Mouse (Mus musculus) gastrocnemius, postnatal 4 days (tissue): ENCODE measurements around the gene Fam213a. TPM values are rescaled to one million over a fixed set of nuclear protein-coding genes. Genes with fewer than 3 reads are reported as not detected.

Experiments
- DNase-seq, 2 experiments: peaks; one replicate each; pipeline ENCODE4 v3.0.0; 2021 to 2022; ENCODE audit warnings: low spot score in 2 of 2, mixed read lengths in 2 of 2
- total RNA-seq, 2 experiments: library from RNA; stranded (reverse); gene quantifications; 2 replicates each; pipeline ENCODE4 v1.2.3; 2021

Gene Fam213a
- total RNA-seq, 2 experiments from 2014 or later = 9.2 to 16.2 TPM

DNA sequence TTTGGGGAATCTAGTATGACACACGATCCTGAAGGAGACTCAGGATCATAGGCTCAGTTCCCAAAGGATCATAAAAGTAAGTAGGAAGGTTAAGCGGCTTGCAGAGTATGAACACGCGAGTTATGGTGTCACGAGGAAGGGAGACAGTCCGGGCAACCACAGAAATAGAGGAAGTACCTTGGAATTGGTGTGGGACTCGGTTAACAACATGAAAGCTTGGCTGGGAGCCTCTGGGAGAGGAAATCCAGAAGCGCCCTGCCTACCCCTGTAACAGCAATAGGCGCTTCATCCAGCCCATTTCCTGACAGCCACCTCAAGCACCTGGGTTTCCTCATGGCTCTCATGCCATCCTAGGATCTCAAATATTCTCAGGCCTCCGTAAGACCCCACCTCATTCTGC is 7.3 kb downstream of the Fam213a start:
- DNase-seq = no peak

DNA sequence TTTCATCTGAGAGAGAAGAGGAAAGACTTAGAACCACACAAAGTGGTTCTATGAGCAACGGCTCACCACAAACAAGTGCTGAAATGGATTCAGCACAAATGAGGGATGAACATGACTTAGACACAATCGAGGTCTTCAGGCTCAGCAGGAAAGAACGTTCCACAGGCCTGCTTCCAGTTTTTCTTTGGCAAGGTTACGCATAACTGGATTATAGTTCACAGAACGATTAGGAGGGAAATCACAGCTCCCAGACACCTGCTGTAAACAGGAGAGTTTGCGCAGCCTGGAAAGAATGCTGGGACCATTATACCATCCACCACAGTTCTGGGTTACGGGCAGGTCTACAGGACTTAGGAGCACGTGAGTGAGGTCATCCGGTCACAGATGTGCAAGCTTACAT is 7.9 kb downstream of the Fam213a start:
- no peak for DNase-seq

DNA sequence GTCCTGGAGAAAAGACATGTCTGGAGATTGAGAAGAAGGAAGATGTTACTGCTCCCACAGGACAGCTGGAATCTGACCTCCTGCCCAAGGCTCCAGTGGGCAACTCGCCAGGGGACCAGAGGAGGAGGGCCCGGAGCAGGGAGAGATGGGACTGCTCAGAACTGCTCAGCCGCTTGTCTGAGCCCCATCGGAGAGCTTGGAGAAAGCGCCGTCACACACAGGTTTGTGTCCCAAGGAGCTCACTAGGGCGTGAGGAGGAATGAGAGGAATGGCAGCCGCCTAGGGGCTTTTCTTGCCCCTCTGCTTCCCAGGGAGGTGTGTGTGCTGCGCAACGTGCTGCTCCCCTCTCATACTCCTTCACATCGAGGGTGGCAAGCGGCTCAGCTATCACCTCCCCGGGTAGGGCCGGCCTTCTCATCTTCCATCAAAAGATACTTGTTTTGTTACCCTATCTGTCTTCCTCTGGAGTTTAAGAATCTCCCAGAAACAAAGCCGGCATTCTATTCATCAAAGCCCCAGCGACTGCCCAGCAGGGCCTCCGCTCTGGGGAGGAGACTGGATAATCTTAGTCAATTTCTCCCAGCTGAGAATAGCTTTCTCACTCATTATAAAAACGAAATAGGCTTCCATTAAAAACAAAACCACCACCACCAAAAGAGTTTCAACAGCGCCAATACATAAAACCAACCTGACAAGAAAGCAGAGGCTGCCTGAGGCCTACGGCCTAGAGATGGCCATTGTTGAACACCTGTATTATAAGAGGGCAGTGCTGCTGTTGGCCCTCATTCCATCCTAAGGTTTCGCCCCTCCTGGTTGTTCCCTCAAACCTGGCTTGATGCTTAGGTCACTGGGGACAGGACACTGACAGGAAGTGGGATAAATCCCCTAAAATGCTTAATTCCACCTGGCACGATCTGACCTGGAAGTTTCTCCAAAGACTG is 9.1 kb downstream of the Fam213a start:
- DNase-seq = peak in 1 of 2 experiments; percentile 45

DNA sequence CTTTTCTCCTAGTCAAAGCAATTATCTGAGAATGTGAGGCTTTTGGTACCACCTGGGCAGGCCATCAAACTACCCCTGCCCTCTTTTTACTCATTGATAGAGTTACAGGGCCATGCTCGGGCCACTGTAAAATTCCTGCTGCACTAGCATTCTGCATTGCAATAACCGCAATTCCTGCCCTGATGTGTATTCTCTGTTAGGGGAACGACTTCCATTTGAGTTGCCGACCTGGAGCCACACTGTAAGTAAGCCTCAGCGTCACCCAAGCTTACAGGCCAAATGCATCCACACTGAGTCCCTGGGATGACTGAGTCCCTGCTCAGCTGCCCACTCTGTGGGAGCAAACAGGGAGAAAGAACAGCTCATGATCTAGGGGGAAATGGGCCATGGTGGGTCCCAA is 12.0 kb downstream of the Fam213a start:
- no peak for DNase-seq

DNA sequence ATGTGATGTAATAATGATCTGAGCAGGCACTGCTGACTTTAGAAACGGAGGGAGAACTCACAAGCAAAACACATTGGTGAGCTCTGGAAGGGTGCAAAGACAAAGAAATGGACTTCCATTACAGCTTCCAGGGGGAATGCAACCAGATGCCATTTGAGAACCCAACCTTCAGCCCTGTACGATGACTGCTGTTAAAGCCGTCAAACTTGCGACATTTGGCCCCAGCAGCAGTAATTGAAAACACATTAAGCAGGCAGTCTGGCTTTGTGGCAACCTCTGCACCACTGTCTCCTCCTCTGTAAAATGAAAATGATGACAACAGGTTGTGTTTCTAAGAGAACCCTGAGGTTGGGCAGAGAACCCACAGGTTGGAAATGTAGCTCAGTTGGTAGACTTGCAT is 12.8 kb downstream of the Fam213a start:
- DNase-seq = no peak

DNA sequence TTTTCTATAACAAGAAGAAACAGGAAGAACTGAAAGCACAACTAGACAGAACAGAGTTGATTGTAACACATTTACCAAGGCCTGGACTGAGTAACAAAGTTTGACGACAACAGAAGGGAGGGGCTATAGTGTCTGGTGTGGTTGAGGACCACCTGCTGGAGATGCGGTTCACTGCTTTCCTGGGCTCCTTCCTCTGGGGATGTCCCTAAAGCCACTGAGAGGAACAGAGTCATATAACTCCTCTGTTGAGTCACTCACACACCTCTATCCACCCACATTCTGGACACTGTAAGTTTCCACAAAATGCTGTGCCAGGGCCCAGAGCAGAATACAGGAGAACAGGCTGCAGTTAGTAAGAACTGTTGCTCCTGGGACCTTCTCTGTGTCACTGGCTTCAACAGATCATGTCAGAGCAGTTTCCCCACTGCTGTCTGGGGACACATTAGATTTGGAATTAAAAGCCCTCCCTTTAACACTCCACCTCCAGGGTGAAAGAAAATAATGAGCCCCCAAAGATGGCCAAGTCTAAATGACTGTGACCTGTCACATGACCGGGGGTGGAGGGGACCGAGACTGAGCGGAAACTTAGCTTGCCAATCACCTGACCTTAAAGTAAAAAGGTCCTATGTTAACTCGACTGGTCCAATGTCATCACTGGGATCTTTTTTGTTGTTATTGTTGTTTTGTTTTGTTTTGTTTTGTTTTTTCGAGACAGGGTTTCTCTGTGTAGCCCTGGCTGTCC is 13.5 kb downstream of the Fam213a start:
- no peak for DNase-seq

DNA sequence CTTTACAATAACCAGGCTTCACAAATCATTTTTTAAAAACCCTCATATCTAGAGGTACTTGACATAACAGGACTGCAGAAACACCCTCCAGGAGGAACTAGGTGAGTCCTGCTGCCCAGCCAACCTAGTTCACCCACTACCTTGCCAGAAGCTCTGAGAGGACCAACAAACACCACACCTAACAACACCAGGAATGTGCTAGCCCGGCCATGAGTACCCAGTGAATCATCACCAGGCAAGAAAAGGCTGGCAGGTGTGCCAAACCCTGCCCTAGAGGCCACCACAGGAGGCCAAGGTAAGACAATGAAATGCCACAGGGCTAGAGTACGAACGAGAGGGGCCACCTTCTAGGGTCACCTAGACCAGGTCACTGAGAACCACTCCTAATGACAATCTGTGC is 17.4 kb downstream of the Fam213a start:
- no peak for DNase-seq

DNA sequence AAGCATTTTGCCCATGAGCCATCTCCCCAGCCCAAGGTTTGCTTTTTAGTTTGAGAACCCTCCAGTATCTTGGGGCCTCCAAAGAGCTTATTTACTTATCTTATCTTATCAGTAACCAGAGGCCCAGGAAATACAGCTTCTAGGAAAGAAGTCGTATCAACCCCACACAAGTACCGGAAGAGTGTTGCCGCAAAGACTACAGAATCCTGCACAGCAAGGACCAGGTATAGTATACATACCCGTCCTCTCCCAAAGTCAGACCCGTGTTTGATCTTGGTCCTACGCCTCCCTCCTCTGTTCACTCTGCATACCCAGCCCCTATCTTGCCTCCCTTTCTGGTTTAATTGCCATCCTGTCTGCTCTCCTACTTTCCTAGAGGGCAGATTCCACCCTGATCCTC is 21.1 kb downstream of the Fam213a start:
- DNase-seq = no peak

DNA sequence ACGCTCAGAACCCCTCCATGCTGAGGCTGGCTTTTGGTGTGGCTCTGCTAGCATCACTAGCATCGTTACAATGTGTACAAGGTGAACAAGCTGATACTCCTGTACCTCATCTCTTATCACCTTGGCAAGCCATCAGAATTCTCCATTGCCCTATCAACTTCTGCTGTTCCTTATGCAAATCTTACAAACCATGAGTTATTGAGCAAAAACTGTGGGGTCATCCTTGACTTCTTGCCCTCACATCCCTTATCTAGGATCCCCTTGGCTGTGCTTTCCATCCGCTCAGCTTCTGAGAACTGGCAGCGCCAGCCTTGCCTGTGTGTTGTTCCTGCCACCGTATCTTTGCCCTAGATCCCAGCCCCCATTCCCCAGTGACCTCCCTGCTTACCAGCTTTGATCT is 24.8 kb downstream of the Fam213a start:
- no peak for DNase-seq

DNA sequence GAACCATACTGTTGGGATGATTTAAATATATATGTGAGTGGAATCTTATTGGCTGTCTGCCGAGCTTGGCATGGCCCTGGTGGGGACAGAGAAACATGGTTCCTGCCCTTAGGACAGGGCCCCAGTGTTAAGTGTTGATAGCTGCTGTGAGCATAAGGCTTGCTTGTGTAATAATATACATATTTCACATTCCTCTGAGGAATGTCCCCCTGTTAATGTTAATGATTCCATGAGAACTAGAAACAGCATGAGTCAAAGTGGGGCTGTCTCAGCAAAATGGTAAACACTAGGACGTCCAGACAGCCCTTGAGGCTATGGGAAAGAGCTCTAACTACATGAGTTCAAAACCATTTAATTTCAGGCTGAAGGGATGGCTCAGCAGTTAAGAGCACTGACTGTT is 26.4 kb downstream of the Fam213a start:
- DNase-seq = no peak

DNA sequence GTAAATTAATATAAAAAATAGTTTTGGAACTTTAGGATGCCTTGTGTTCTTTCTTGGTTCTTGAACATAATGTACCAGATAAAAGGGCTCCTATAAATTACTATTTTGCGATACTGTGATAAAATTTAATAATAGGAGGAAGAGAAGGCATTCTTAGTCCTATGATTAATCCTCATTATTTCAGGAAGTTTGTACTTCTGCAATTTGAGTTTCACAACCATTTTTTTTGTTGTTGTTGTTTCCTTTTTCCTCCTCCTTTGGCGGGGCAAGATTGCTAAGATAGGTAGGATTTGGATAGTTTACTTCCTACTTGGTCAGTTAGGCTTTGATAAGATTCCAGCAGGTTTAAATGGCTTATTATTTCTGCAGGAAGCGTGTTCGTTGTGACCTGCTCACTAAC is 28.0 kb downstream of the Fam213a start:
- DNase-seq = no peak

DNA sequence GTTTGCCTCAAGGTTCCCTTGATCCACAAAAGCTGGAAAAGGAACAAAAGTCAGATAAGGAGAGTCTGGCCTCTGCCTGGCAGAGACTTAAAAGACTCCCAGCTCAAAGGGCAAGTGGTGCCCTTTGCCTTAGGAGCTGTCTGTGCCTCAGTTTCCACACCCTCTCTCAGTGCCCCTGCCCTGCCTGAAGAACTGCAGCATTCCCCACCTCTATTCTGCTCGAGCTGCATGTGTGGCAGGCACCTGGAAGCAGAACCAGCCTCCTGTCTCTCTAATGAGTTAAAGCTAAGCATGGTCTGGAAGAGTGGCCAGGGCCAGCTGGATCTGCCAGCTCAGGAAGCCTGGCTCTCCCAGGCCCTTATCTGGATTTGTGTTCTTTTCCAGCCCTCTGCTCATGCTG is 33.9 kb downstream of the Fam213a start:
- DNase-seq = no peak

DNA sequence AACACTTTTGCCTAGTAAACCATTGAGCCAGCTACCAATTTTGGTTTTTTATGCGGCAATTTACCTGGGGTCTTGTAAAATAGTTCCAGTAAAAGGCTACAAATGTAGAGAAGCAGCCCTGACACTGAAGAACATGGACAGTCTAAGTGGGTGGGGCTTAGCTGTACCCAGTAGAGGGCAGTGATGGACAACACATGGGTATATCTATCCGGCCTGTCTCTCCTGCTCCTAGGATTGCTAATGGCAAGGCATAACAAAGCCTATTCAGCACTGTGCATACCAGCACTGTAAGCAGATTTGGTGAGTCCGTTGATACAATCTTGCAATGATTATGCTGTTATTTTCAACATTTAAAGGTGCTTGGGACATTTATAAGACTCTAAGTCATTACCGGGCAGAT is 34.6 kb downstream of the Fam213a start:
- no peak for DNase-seq

DNA sequence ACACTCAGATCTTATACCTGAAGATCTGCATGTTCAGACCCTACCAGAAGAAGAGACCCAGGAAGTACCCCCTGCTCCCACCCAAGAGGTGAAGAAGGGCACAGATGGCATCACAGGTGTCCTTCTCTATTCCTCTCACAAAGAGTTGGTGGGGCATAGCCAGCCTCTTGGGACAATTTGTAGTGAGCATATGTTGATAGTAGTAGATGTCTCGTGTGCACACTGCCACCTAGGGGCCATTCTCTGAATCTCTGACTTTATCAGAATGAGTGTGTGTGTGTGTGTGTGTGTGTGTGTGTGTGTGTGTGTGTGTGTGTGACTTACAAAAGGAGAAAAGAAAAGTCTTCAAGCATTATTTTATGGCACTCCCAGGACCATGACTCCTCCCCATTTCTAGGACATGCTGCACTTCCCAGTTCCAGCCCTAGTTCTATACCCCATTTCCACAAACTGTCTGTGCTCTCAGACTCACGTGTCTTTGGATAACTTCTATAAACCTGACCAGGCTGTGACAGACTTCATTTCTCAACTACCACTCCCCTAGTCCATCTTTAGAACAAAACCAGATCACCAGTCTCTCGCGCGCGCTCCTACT is 38.4 kb downstream of the Fam213a start:
- DNase-seq = peak in 1 of 2 experiments; percentile 66

DNA sequence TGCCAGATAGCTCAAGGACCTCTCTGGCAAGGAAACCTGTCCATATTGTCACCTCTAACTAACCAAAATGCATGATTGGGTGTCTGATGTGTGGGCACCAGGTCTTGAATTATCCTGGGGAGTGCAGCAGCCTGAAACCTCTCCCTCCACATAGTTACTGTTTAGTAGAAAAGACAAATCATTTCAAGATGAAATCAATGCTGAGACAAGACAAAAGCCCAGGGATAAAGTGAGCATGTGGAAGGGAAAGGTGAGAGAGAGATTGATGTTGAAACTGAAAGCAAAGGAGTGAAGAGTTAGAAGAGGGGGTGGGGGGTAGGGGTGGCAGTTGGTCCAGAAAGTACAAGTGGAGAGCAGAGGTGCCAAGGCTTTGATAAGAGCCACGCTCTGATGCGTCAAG is 45.5 kb downstream of the Fam213a start:
- DNase-seq = no peak

DNA sequence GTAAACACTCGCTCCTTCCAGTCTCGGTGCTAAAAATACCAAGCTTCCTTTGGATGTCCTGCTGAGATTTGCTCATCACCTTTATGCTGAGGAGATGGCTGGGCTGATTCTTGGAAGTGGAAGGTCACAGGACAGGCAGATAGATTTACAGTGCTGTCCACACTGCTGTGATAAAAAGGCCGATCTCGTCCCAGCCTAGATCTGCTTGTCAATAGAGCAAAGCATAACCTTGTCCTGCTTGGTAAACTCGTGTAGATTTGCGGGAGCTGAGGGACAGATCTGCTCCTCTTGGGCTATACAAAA is 46.0 kb downstream of the Fam213a start:
- no peak for DNase-seq

DNA sequence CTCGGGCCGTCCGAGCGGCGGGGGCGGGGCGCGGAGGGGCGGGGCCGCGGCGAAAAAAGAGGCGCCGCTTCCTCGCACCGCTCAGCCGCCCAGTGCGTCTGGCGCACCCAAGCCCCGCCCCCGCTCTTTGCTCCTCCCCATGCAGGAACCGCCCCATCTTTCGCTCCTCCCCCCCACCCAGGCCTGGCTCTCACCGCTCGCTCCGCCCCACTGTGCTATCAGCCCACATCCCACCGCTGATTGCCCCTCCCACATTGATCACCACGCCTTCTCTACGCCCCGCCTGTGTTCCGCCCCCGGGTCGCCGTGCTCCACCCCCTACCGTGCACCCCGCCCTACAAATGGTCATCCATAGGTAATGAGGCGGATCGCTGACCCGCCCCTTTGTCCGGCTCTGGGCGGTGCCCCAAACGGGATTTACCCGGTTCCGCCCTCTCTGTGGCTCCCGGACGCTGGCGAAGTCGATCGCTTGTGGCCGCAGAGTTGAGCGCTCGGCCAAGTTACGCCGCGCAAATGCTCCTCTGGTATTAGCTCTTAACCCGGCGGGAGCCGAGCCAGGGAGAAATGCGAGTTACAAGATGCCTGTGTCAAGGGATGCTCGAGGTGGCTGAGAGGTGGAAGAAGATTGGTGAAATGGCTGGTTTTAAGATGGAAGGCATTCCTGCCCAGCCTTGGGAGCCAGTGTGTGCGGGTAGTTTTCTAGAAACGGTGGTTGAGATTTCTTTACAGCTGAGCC is 46.6 kb downstream of the Fam213a start:
- DNase-seq = peak; percentile 96 to 97

DNA sequence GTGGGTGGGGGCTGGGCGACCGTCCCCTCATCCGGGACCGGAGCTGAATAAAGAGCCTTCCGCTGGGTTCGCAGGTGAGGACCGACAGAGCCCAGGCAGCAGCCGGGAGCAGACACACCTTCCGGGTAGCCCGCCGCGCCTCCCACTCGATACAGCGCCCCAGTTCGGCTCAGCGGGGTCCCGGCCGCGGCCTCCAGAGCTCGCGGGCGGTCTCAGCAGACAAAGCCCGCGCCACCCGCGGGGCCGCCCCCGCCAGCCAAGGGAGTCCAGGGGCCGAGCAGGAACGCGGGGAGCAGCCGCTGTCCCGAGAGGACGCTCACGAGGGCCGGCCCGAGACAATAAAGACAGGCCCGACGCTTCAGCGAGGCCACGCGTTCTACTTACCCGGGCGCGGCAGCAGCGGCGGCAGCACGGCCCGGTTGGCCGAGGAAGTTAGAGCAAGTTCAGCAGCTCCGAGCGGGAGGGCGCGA is 47.2 kb downstream of the Fam213a start, which contains the start of gene Tspan14:
Gene Tspan14, minus strand, starts transcription at position 416 of the 470 bp plus-strand sequence.
- DNase-seq = no peak

DNA sequence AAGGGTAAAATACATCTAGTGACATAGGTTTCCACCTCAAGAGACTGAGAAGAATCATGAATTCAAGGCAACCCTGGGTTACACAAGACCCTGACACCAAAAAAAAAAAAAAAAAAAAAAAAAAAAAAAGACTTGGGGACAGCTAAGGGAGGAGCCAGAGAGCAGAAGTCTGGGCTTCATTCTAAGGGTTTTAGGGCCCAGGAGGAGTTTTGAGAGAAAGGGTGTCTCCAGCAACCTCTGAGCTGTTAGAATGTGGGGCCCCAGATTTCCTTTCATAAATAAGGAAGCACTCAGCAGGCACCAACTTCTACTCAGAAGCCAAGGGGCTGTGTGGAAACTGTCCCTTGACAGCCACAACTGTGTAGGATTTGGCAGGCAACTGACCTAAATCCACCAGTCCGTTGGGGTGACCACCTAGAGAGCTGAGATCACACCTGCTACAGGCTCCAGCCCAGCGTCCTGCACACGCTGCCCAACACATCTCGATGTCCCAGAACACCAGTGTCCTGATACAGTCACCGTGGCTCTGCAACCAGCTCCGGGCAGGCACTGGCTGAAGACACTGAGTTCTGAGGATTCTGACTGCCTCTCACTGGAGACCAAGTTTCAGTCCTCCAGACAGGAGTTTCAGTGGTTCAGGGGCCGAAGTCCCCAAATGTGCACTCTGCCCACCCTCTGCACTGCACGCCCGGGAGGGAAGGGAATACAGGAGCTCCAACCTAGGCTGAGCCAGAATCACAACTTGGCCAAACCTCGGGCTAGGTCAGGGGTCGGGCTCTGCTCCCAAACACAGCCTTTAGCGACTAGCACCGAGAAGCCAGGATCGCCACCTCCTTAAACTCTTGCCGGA is 47.9 kb downstream of the Fam213a start:
- peak in 1 of 2 experiments; percentile 40 for DNase-seq

DNA sequence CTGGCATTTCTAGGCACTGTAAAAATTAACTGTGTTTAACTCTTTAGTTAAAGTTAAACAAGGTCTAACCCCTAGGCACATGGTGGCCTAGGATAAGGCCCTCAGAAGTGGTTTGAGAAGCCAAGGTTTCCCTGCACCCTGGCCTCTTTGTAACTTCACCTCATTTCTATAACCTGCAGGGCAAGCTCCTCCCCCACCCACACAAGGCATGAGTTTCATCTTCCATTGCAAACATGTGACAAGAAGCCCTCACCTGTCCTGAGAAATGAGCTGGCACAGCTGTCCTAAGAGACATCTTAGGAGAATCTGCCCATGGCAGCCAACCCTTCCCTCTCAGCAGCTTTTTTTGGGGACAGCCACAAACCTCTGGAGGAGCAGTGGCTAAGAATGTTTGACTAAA is 48.7 kb downstream of the Fam213a start:
- no peak for DNase-seq
